Mouse (Mus musculus) yolk sac, embryonic 10.5 days (tissue): ENCODE measurements around the gene Epha4.
A peak's percentile ranks its signal among the peaks of the same experiment; 100 is the strongest.

ENCODE experiments used
- DNase-seq: peaks from one replicate; pipeline ENCODE4 v3.0.0-alpha.2; 2017; ENCODE audit warnings: low spot score

Gene Epha4

DNA sequence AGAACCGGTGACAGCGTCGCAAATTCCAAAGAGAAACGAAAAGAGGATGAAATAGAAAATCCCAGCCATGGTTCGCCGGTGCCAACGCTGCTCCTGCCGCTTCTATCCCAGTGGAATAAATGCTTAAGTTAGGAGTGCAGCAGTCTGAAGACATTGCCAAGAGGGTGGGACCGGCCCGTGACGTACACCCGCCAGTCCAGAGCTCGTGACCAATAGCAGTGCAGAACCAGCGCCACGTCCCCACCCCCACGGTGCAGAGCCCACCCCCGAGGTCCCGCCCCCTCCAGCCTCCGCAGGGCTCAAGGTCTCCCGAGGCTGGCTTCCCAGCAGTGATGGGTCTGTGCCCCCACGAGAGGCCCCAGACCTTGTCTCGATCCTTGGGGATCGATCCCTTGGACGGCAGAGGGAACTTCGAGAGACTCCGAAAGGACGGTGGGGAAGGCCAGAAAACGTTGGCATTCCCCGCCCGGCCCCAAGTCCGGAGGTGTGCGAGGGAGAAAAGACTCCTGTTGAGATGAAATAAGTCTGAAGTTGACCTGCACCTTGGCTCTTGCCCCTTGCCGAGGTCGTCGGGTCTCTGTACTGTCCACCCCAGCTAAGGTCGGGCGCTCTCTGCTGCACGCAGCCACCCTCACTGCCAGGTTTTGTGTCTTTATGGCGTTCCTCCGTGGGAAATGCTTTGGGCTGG lies at the start of gene Epha4:
TSS of gene Epha4 (minus strand) at position 126 of the 688 bp plus-strand sequence.
- peak; percentile 93 for DNase-seq

DNA sequence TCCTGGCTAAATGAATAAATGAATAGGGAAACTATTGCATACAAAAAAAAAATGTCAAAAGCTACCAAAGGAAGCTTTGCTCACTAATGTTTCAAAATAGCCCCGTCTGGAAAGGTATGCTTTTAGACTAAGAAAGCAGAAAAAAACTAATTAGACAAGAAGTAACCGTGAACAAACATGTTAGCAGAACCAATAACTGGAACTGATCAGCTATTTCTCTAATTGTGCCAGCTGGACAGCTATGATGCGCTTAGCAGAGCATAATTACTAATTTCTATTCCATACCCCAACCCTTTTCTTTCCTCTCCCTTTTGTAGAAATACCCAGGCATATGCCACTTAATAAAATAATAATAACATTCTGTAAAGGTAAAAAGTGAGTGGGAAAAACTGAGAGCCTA lies 41.3 kb upstream of the Epha4 start:
- no peak for DNase-seq

DNA sequence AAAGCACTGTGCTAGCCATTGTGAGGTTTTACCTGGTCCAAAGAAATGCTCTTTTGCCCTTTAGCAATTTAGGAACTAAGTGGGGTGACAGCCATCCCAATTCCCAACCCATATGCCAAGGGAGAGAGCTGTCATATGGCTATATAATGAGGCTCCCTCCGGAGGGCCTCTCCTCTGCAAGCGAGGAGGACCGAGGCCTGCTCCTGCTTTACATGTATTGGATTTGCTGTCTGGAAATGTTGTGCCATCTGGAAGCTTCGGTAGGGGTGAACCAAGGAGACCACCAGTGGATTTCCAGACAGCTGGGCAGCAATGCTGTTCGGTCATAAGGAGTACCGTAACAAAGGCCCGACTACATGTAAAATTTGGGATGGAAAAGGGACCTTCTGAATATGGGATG lies 37.0 kb upstream of the Epha4 start:
- no peak for DNase-seq

DNA sequence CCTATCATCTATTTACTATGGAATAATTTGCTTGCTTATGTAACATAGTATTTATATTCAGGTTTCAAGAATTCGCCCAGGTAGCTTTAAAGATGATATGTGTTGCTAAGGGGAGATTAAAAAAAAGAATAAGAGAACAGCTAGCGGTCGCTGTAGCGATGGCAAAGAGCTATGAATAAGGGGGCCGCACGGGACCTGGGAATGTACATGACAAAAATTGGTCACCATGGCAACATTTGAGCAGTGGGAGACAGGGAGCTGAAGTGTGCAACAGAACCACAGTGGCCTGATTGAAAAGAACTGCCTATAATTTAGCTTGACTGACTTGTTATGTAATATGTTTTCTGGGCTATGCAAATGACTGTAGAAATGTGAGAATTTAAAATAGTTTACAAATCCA lies 30.8 kb upstream of the Epha4 start:
- DNase-seq, result no peak

DNA sequence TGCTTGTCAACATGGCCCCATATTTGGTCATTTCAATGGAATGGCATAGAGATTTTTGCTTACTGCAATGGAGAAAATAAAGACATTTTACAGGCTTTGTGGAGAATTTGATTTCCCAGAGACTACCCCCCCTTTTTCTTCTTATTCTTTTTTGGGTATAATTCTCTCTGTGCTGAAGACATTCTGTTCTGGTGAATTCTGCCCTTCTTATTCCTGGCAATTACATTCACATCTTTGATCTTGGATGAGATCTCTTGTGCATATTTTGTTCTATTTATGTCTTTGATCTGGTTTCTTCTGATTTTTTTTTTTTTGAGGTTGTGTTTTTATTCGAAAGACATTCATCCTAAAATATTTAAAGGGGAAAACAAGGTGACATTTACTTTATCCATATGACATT lies 30.1 kb upstream of the Epha4 start:
- DNase-seq, result no peak

DNA sequence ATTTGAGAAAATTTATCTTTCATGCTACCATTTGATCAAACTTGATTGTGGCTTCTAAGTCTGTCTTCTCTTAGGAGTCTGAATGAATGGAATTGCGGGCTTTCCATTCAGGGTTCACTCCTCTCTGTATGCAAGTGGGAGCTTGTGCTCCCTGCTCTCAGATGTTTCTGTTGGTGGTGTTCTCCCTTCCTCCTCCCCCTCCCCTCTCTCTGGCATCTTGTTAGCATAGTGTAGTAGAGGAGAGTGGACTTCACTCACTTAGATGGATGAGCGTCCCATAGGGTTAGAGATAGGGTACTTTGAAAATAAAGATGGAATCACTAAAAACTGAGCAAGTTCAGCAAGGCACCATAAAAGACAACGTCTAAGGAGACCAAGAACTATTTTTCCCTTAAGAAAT lies 29.4 kb upstream of the Epha4 start:
- no peak for DNase-seq

DNA sequence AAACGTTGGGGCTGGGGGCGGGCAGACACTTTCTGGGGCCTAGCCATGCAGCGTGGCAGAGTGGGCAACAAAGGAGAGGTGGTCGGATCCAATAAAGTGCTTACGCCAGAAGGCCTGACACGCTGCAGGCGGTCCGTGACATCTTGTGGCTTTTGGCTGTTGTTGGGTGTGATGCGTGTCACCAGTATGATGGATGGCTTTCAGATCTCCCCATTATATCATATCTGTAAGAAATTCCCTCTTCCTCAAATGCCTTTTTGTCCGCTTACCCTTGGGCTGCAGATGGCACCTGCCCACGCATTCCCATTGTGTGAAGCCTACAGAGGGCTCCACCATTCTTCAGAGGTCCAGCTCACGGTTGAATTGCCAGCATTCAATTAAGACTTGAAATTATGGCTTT lies 25.1 kb upstream of the Epha4 start:
- no peak for DNase-seq

DNA sequence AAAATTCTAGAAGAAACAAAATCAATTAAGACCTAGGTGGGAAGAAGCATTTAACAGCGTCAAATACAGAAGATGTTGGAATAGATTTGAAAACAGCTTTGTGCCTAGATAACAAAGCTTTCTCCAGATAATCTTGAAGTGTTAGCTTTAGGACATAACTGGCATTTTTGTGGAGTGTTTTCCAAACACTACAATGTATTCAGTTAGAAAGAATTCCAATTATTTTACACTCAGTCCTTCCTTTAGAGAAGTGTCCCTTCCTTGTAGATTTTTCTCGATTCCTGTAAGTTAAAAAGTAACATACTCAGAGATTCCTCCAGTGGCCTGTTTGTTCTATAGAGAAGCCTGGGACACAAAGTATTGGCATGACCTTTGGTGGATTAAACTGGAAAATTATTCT lies 23.7 kb upstream of the Epha4 start:
- DNase-seq, result no peak

DNA sequence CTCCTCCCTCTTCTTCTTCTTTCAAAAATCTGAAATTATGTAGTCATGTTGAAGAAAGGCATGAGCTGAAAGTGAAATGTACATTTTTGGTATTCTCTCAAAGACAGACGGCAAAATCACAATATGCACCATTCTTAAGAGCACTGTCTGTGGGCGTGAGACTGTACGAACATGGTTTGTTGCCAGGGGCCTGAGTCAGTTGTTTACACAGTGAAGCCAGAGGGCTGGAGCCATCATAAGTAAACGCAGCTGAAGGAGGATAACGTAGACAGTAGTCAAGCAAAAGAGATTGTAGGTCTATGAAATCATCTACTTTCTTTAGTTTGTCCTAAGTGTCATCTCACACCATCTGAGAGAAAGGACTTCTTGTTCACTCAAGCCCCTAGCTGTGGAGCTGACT lies 21.0 kb upstream of the Epha4 start:
- DNase-seq, result no peak

DNA sequence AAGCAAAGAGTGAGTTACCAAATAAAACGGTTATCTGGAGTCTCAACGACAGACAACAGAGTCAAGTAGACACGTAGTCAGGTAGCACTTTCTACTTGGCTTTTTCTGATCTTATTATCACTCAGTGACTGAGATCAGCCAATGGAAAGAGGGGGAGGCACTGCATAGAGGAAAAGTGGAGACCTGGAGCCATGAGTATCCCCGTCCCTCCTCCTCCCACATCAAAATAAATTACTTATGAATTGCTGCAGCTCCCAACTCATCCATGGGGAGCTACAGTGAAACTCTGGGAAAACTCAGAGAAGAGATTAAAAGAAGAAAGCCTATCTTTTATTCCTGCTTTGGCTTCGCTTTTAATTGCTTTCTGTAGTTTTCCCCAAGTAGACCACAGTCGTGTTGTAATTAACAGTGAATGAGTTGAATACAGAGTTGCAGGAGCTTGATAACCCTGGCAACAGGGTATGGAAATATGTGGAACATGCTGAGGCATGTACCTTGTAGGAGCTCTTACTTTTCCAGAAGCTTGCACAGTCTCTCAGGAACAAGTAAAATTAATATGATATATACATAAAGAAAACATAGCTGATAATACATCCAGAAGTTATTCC lies 17.8 kb upstream of the Epha4 start:
- DNase-seq, result no peak

DNA sequence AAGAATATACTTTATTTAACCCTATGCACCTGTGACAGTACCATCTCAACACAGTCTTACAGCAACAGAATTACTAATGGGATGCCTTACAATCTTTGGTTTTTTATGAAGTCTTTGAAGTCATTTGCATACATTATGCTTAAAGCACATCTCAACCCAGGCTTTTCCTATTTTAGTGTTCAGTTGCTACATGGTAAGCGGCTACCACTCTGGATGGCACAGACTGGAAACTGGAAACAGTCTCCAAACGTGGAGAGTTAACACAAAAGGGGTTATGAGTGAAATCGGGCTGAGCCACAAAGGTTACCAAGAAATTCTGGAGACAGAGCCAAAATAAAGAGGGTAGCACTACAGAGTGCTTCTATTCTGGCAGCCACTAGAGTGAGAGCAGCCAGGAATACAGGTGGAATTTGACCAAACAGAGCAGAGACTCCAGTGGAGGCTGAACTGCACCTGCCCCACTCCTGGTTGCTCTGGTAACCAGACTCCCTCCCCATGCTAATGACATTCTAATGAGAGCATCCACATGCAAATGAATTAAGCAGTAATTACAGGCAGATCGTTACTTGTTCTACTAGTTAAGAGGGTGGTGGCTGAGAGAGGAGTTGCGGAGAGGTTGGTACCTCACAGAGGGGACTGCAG lies 17.2 kb upstream of the Epha4 start:
- no peak for DNase-seq

DNA sequence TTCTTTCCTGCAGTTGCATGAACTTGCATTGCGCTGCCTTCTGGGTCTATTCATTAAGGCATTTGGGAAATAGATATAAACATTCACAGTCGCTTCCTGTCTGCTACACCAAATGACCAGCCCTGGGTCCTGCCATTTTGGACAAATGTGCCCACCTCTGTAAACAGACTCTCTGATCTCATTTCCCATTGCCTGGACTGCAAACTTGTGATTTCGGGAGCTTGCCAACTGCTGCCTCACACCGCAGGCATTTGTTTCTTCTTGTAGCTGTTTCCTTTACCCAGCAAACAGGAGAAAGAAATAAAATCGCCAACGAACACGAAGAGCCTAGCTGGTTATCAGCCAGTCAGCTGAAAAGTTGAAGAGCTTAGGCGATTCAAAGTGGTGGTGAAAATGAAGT lies 10.2 kb upstream of the Epha4 start:
- no peak for DNase-seq

DNA sequence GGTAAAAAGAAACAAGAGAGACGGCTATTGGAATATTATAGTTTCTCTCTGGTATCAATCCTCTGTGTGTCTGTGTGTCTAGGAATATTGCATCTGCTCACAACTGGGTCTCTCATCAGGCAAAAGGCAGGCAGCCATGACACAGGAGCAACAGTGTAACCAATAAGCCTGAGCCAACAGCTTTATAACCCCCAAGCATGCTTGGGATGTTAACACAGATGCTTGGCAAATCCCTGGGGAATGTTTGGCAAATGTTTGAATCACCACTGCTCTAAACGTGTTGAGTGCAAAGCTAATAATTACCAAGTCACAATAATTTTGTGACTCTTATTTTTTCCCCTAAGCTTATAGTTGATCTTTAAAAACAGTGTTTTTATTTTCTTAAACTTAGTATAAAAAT lies 8.5 kb upstream of the Epha4 start:
- no peak for DNase-seq

DNA sequence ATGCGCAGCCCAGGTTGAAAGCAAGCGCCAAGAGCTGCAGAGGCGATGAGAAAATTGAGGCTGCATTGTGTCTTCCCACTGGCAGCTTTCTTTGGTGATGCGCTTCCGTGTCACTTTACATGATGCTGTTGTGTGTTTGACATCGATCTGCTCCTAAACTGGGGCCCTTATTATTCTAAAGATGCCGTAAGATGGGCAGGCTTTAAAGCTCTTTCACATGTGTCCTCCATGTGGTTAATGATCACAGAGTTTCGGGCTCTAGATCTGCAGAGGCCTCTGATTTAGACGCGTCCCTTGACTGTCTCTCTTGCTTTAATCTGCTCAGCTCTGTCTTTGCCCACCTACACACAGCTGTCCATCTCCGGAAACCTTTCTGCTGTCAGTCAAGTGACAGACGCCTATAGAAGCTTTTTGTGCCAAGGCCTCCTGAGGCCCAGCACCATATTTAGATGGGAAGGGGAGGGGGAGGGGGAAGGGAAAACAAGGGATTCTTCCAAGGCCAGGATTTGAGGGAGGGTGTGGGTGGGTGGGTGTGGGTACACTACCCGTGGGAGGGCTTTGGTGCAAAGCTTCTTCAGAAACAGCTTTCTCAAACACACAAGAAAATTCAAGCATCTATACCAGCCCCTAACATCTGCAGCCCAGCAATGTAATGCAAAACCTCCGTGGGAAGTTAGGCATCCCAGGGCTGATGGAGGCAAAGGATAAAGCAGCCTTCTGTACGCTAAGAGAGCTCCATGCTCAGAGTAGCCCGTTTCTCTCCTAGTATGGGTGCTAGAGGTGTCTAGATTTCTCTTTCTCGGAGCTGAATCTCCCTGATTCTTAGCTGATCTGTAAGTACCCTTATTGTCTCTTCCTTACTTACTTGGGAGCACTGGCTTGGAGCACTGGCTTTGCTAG lies 7.0 kb upstream of the Epha4 start:
- DNase-seq, result no peak

DNA sequence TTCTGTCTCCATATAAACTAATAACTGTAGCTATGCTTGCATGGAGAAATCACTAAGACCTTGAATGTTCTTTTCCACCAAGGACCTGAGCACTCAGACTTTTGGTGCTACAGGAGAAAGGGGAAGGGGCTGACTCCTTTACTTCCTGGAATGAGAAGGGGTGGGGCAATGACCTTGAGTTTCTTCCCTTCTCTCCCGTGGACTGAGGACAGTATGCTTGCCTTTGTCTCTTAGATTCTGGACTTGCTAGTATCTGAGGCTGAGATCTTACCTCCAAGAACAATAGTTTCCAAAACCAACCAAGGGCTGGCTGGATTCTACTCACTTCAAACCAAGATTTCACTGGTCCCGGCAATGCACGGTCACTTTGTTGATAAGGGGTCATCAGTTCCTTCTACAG lies 3.8 kb upstream of the Epha4 start:
- DNase-seq, result no peak

DNA sequence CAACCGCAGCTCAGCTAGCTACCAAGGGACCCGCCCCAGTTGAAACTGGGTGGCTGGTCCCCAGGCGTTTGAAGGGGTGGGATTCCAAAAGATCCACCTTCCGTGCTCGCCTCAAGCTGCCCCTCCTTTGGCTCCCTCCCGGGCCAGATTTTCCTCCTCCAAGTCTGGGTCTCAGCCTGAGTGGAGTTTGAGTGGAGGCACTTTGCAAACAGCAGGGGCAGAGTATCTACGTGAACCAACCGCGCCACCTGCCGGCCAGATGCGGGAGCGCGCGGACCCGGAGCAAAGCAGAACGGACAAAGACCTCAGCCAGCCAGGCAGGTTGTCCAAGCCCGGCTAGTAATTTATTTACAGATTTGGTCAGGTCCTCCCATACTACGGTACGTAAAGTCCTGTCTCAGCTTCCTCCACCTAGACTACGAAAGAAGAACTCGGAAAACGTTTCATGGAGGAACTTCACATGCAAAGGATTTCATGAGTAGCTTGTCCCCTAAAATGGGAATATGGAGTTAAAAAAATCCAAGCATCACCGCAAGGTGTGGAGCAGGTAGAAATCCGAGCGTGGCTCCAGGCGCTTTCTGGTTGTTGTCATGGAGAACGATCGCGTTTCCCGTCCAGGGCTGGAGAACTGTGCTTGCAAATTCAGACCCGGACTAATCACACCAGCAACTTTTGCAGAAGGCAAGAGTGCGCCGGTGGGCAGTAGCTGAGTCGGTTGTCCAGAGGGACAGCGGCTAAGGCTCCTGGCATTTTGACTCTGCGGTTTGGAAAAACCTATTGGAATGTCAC lies 1.5 kb upstream of the Epha4 start:
- DNase-seq, result peak; percentile 91

DNA sequence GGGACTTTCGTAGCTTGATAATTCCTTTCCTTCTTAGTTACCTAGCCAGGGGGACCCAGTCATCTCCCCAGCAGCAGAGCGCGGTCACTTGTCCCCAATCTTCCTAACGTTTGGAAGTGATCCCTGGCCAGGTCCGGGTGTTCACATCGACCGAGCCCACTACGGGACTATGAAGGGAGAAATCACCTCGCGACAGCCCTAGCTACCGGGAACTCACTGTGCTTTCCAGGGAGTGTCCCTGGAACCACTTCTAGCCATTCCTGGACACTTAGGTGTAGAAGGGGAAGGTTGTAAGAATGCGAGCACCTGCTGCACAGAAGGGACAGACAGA lies 728 bp upstream of the Epha4 start:
- DNase-seq, result no peak

DNA sequence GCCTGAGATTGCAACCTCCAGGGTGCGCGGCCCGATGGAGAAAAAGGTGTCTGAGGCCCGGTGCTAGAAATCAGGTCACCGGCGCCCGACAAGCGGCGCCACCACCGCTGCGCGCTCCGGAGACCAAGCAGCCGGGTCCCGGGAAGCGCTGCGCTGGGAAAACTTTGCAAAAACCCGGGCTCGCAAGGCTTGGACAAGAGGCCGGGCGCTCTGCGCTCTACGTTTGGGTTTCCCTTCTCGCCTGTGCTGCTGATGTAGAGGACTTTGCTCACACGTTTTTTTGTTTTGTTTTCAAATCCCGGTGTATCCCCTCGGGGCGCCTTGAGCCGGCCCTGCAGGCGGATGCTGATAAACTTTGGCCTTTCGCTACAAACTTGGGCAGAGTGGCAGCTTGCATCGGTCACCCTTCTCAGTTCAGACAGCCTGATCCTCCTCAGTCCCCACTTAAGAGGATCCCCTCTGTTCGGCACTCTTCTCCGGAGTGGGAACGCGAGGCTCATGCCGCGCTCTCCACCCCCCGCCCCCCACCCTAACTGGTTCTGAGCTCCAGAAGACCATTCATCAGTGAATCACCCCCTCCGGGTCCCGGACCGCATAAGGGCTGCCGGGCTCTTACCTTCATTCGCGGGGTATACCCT lies 444 bp downstream of the Epha4 start:
- DNase-seq, result peak; percentile 58

DNA sequence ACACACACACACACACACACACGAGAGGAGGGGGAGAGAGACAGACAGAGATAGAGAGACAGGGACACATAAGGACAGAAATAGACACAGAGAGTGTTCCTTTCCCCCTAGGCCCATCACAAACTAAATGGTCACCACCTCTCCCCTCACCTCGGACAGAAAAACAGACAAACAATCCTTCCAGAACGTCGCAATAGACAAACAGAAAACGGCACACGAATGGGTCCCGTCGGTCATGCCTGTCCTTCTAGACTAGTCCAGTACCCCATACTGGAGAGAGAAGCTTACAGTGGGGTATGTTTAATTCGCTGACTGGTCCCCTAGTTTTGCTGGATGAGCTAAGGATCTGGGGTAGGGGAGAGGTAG lies 946 bp downstream of the Epha4 start:
- DNase-seq, result no peak

DNA sequence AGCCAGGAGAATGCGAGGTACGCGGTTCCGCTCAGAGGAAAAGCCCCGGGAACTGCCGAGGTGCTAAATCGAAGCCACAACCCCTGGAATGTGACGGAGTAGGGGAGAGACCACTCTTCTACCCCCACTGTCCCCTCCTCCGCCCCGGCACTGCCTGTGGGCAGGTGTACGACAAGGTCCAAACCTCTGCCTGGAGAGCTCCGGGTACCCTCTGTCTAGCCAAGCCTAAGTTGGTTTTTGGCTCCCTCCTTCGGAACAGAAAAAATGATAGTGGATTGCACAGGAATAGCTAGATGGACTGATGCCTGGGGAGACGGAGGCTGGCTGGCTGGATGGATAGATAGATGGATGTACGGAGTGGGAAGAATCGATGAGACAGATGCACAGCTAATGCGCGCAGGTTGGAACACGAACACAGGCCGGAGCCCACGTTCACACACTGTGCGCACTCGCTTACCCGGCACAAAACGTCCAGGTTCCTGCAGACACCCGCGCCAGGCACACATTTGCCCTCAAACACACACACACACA lies 1.4 kb downstream of the Epha4 start:
- DNase-seq, result peak; percentile 63

DNA sequence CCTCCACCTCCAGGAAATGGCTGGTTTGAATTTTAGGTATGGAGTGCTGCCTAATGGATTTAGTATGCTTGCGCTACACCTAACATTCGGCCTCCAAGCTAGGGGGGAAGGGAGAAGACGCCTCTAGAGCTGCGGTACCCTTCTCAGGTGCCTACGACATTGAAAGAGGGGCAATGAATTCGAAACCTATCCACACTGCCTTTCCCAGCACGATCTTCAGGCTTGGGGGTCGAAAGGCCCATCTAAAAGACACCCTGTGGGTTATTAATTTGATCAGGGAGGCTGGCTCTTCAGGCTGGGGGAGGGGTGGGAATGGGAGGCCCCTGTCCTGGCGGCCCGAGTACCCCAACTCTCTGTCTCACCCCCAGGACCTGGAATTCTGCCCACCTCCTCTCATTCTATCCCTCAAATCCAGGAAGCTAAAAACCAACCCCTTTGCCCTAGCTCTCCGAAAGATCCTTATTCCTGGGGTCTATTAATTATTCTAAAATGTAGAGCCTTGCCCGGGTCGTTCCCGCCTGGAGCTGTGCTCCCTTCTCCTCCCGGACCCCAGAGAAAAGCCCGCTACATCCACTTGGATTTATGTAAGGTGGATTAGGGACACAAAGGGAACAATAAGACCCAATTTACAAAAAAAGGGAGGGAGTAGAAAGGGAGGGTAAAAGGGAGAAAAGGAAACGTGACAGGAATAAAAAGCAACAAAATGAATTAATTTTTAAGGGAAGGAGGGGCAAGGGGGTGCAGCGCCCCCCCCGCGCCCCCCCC lies 2.3 kb downstream of the Epha4 start:
- DNase-seq, result no peak
